Mouse (Mus musculus): ENCODE measurements around the gene Mchr1. TPM values are rescaled to one million over a fixed set of nuclear protein-coding genes. Genes with fewer than 3 reads are reported as not detected.
A peak's percentile ranks its signal among the peaks of the same experiment; 100 is the strongest.

Gene Mchr1
- polyA plus RNA-seq, 1 experiment from 2014 or later = 0.36 TPM

DNA sequence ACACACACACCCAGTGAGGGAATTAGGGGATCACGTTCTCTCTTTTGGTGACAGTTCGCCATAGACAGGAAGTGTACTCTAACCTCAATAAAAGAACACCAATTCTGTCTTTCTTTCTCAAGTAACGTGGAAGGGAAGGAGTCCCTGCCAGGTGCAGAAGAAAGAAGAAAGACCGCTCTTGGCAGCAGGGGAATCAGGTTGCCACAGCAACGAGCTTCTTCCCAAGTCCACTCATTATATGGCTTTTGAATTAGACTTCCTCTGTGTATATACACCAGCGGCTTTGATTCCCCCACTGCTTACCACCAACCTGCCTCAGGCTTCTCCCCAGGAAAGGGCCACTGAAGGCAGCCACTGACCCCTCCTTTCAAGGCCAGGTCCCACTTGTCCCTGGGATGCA lies 19.8 kb downstream of the Mchr1 start:
- Histone ChIP-seq H3K9ac (no peak overlapping the region), H3K27me3 (no peaks in the 10 kb centered on the region), H3K27ac (no peak overlapping the region), H3K9me3 (peaks cover 6% of the 10 kb centered on the region), H3K36me3 (replicated peaks) (no peaks in the 10 kb centered on the region), H3K4me3 (replicated peaks) (no peak overlapping the region), H3K4me2 (no peak overlapping the region), H3K4me1 (peaks cover 22% of the 10 kb centered on the region)
- 35% methylated on average over 6 of the region's 6 CpGs for WGBS
- no peak for ATAC-seq (ENCODE audit: low FRiP score)

GRCm38 (mm10) chr15:81258296-81258695 lies 23.0 kb downstream of the Mchr1 start:
- 32% methylated on average over 9 of the region's 9 CpGs for WGBS
- no peaks in the 10 kb centered on the region for H3K9me3 ChIP-seq
- H3K4me2 ChIP-seq = no peak overlapping the region
- no peaks in the 10 kb centered on the region for H3K36me3 ChIP-seq (replicated peaks)
- H3K9ac ChIP-seq = no peak overlapping the region
- 0 out of 2 replicates have a peak overlapping the region, but pooled peaks have one; percentile 50 for H3K27ac ChIP-seq
- peaks cover 22% of the 10 kb centered on the region for H3K4me1 ChIP-seq
- no peak for ATAC-seq (ENCODE audit: low FRiP score)
- no peaks in the 10 kb centered on the region for H3K27me3 ChIP-seq
- no peak overlapping the region for H3K4me3 ChIP-seq (replicated peaks)

DNA sequence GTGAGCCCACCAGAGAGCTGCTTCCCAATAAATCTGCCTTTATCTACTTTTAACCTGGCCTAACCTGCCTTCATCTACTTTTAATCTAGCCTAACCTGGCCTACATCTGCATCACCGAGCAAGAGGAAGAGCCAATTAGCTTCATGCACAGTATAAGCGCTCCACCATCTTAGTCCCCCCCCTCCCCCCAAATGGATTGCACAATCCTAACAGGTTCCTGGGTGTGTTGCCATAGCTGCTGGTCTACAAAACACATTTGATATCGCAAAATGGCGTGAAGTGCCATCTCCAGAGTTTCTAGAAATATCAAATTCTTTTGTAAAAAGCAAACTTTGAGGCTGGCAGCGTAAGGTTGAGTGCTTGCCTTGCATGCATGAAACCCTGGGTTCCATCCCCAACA lies 24.0 kb downstream of the Mchr1 start:
- Histone ChIP-seq H3K36me3 (replicated peaks) (no peaks in the 10 kb centered on the region), H3K4me3 (replicated peaks) (no peak overlapping the region), H3K9me3 (no peaks in the 10 kb centered on the region), H3K9ac (no peak overlapping the region), H3K4me2 (no peak overlapping the region), H3K4me1 (peaks cover 19% of the 10 kb centered on the region), H3K27me3 (no peaks in the 10 kb centered on the region), H3K27ac (no peak overlapping the region)
- 93% methylated on average over 5 of the region's 5 CpGs for WGBS
- ATAC-seq (ENCODE audit: low FRiP score) = no peak

DNA sequence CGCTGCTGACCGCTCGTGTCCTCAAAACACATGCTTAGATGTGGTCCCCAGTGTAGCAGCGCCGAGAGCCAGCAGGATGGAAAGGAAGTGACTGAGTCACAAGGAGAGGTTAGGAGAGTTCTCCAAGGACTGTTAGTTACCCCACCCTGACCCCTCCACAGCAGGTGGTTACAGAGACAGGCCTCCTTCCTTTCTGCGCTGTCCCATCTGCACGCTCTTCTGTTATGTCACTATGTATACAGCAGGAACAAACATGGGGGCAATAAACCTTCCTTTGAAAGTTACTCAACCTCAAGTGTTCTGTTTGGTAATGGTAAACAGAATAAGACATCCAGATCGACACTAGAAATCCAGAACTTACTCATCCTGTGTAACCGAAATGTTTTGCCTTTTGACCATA lies 24.9 kb downstream of the Mchr1 start:
- no peak for ATAC-seq (ENCODE audit: low FRiP score)
- Histone ChIP-seq H3K4me1 (peaks cover 10% of the 10 kb centered on the region), H3K4me3 (replicated peaks) (no peak overlapping the region), H3K9ac (no peak overlapping the region), H3K9me3 (no peaks in the 10 kb centered on the region), H3K4me2 (no peak overlapping the region), H3K27ac (no peak overlapping the region), H3K27me3 (no peaks in the 10 kb centered on the region), H3K36me3 (replicated peaks) (no peaks in the 10 kb centered on the region)
- 91% methylated on average over 9 of the region's 9 CpGs for WGBS

DNA sequence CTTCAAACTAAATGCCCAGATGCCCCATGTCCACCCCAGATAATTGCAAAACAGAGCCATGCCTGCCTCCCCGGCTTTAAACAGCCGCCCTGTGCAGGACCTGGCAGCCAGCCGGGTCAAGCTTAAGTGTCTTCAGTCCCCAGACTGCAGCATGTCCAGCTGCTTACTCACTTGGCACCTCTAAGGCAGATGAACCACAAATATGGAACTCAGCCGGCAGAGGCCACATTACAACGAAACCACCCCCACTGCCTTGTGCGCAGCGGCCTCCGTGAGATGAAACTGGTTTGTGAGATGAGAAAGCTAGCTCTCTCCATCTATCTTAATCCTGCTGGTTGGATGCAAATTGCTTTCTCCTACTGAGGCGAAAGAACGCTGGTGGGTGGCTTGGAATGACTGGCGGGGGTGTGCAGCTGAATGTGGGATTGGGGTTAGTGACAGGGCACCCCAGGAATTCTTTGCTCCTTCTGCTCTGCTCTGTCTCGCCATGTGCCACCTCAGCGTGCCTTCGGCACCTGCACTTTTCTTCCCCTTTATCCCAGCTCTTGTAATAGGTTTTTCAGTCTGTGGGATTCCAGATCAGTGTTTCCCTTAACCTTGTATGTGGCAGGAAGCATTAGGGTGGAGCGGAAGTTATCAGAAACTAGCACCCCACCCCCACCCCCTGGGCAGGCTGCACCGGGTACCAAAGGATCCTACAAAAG lies 29.2 kb downstream of the Mchr1 start:
- Histone ChIP-seq H3K4me2 (no peak overlapping the region), H3K4me3 (replicated peaks) (no peak overlapping the region), H3K9me3 (peaks cover 5% of the 10 kb centered on the region; the same call in 1 of the 2 replicates), H3K27me3 (no peaks in the 10 kb centered on the region), H3K4me1 (no peaks in the 10 kb centered on the region), H3K9ac (no peak overlapping the region), H3K36me3 (replicated peaks) (no peaks in the 10 kb centered on the region), H3K27ac (no peak overlapping the region)
- ATAC-seq (ENCODE audit: low FRiP score) = no peak
- 44% methylated on average over 16 of the region's 16 CpGs for WGBS

GRCm38 (mm10) chr15:81267416-81267815 lies 32.1 kb downstream of the Mchr1 start:
- peaks cover 5% of the 10 kb centered on the region; the same call in 1 of the 2 replicates for H3K9me3 ChIP-seq
- H3K27me3 ChIP-seq = 0 out of 2 replicates have a peak, but pooled peaks cover 2% of the 10 kb centered on the region
- H3K4me3 ChIP-seq (replicated peaks) = no peak overlapping the region
- H3K4me1 ChIP-seq = peaks cover 4% of the 10 kb centered on the region; the same call in 1 of the 2 replicates
- H3K36me3 ChIP-seq (replicated peaks) = no peaks in the 10 kb centered on the region
- no peak overlapping the region for H3K27ac ChIP-seq
- WGBS = 87% methylated on average over 2 of the region's 2 CpGs
- ATAC-seq (ENCODE audit: low FRiP score) = no peak
- H3K9ac ChIP-seq = no peak overlapping the region
- H3K4me2 ChIP-seq = no peak overlapping the region

GRCm38 (mm10) chr15:81272305-81273053 lies 37.2 kb downstream of the Mchr1 start:
- Histone ChIP-seq H3K36me3 (replicated peaks) (no peaks in the 10 kb centered on the region), H3K9ac (0 out of 2 replicates have a peak overlapping the region, but pooled peaks have one; percentile 33), H3K4me2 (no peak overlapping the region), H3K4me1 (peaks cover 10% of the 10 kb centered on the region), H3K4me3 (replicated peaks) (no peak overlapping the region), H3K27ac (peak overlapping the region; percentile 36; the same call in 1 of the 2 replicates), H3K9me3 (no peaks in the 10 kb centered on the region), H3K27me3 (0 out of 2 replicates have a peak, but pooled peaks cover 12% of the 10 kb centered on the region)
- WGBS = 22% methylated on average over 13 of the region's 13 CpGs
- no peak for ATAC-seq (ENCODE audit: low FRiP score)

GRCm38 (mm10) chr15:81273361-81273760 lies 38.1 kb downstream of the Mchr1 start:
- Histone ChIP-seq H3K27me3 (0 out of 2 replicates have a peak, but pooled peaks cover 12% of the 10 kb centered on the region), H3K27ac (0 out of 2 replicates have a peak overlapping the region, but pooled peaks have one; percentile 19), H3K9ac (no peak overlapping the region), H3K4me2 (no peak overlapping the region), H3K36me3 (replicated peaks) (no peaks in the 10 kb centered on the region), H3K4me1 (peaks cover 19% of the 10 kb centered on the region), H3K4me3 (replicated peaks) (no peak overlapping the region), H3K9me3 (no peaks in the 10 kb centered on the region)
- no peak for ATAC-seq (ENCODE audit: low FRiP score)
- 61% methylated on average over 2 of the region's 2 CpGs for WGBS

DNA sequence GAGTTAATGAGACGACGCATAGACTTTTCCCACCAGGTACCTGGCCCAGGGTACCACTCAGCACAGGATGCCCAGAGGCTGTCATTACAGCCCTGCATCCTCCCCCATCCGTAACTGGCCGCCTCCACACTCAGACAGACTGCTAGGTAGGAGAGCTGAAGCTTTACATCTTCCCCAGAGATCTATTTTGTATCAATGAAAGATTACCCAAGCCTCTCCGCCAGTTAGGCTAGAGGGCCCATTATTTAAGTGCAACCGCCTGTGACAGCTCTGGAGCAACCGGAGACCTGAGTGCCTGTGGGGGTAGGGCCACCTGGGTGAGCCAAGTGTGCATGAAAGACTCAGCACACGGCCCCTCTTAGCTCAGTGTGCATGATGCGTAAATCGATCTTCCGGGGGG lies 42.6 kb downstream of the Mchr1 start:
- no peak overlapping the region for H3K4me3 ChIP-seq (replicated peaks)
- no peak overlapping the region for H3K9ac ChIP-seq
- ATAC-seq (ENCODE audit: low FRiP score) = peak; percentile 75; the same call in 1 of the 2 replicates
- H3K36me3 ChIP-seq (replicated peaks) = no peaks in the 10 kb centered on the region
- H3K4me2 ChIP-seq = peak overlapping the region; percentile 26
- no peaks in the 10 kb centered on the region for H3K9me3 ChIP-seq
- H3K4me1 ChIP-seq = peaks cover 18% of the 10 kb centered on the region
- WGBS = 7% methylated on average over 9 of the region's 11 CpGs
- no peak overlapping the region for H3K27ac ChIP-seq
- 0 out of 2 replicates have a peak, but pooled peaks cover 7% of the 10 kb centered on the region for H3K27me3 ChIP-seq

DNA sequence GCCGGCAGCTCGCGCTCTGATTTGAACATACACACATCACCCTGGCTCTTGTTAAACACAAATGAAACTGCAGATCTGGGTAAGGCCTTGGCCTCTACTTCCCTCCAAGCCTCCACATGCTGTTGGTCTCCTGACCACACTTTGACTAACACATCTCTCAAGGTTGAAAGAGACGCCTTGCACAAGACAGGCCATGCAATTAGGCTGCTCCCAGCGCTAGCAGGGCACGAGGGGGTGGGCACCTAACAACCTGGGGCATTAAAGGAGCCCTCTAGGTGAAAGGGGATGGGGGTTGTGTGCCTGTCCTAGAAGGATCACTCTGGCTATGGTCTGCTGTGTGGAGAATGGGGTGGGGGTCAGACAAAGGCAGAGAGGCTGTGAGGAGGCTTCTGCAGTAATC lies 43.4 kb downstream of the Mchr1 start:
- 49% methylated on average over 6 of the region's 6 CpGs for WGBS
- no peak overlapping the region for H3K4me3 ChIP-seq (replicated peaks)
- peaks cover 19% of the 10 kb centered on the region for H3K4me1 ChIP-seq
- H3K36me3 ChIP-seq (replicated peaks) = no peaks in the 10 kb centered on the region
- ATAC-seq (ENCODE audit: low FRiP score) = no peak
- H3K4me2 ChIP-seq = no peak overlapping the region
- no peak overlapping the region for H3K27ac ChIP-seq
- no peak overlapping the region for H3K9ac ChIP-seq
- H3K9me3 ChIP-seq = no peaks in the 10 kb centered on the region
- H3K27me3 ChIP-seq = 0 out of 2 replicates have a peak, but pooled peaks cover 6% of the 10 kb centered on the region

- H3K4me2 ChIP-seq = no peak overlapping the region
- H3K9me3 ChIP-seq = no peaks in the 10 kb centered on the region
- no peak overlapping the region for H3K4me3 ChIP-seq (replicated peaks)
- H3K27ac ChIP-seq = no peak overlapping the region
- H3K36me3 ChIP-seq (replicated peaks) = no peaks in the 10 kb centered on the region
- 0 out of 2 replicates have a peak, but pooled peaks cover 5% of the 10 kb centered on the region for H3K4me1 ChIP-seq
- WGBS = 82% methylated on average over 9 of the region's 9 CpGs
- no peaks in the 10 kb centered on the region for H3K27me3 ChIP-seq
- no peak for ATAC-seq (ENCODE audit: low FRiP score)
- no peak overlapping the region for H3K9ac ChIP-seq
These were observed 48.9 kb downstream of the Mchr1 start for GRCm38 (mm10) chr15:81284121-81284734.

All from forebrain, embryonic 12.5 days (tissue).